In genomic region chr17:49800157-49800556, GRCm38 (mm10) we compare ENCODE assay signal across 22 mouse cellular contexts.
A peak's percentile ranks its signal among the peaks of the same experiment; 100 is the strongest.
DNase-seq lines count a peak whose midpoint lies in the region; ATAC-seq lines count a peak whose summit lies in the region.
"Had no signal": no experiment of that assay in that cellular context is flagged by ENCODE, and none has a peak within 500 bp of the region (broad histone marks: within the 10 kb centered on the region; RNA-seq: fewer than 3 reads in every experiment).

No protein-coding gene starts in this region.

- H3K9me3 ChIP-seq in kidney, embryonic 15.5 days (replicated peaks), result no peaks in the 10 kb centered on the region
- no peaks in the 10 kb centered on the region for H3K9me3 ChIP-seq in limb, embryonic 12.5 days
- H3K9me3 ChIP-seq: midbrain, embryonic 15.5 days had no signal

- H3K4me1 ChIP-seq in kidney, embryonic 15.5 days, result peaks cover 20% of the 10 kb centered on the region
- peaks cover 15% of the 10 kb centered on the region for H3K4me1 ChIP-seq in limb, embryonic 12.5 days (replicated peaks)
- H3K4me1 ChIP-seq: hindbrain, embryonic 13.5 days; midbrain, embryonic 15.5 days; neural tube, embryonic 13.5 days had no signal

- no peak overlapping the region for H3K4me3 ChIP-seq in kidney, embryonic 15.5 days (replicated peaks)
- H3K4me3 ChIP-seq in limb, embryonic 12.5 days (replicated peaks), result no peak overlapping the region
- H3K4me3 ChIP-seq: heart, adult 2 months; hindbrain, embryonic 13.5 days; midbrain, embryonic 15.5 days; myocyte; neural tube, embryonic 13.5 days had no signal

- no peaks in the 10 kb centered on the region for H3K27me3 ChIP-seq in kidney, embryonic 15.5 days
- H3K27me3 ChIP-seq in limb, embryonic 12.5 days, result no peaks in the 10 kb centered on the region
- H3K27me3 ChIP-seq: hindbrain, embryonic 13.5 days; midbrain, embryonic 15.5 days; neural tube, embryonic 13.5 days had no signal

- 0 out of 2 replicates have a peak overlapping the region, but pooled peaks have one; percentile 20 for H3K27ac ChIP-seq in kidney, embryonic 15.5 days
- peak overlapping the region; percentile 69 for H3K27ac ChIP-seq in limb, embryonic 12.5 days
- H3K27ac ChIP-seq: heart, adult 2 months; hindbrain, embryonic 13.5 days; macrophage; midbrain, embryonic 15.5 days; neural tube, embryonic 13.5 days had no signal

- peak; percentile 85 for ATAC-seq in kidney, embryonic 15.5 days (replicated peaks; ENCODE audit: low FRiP score)
- ATAC-seq in limb, embryonic 12.5 days (ENCODE audit: insufficient number of reproducible peaks, insufficient read depth, low FRiP score, low TSS enrichment, low read depth), result no peak
- ATAC-seq: forebrain, postnatal 0 days; lung, postnatal 0 days; midbrain, embryonic 15.5 days had no signal

- DNase-seq in embryo, embryonic 10 days (ENCODE audit: low spot score), result peak; percentile 25
- DNase-seq in embryo, embryonic 9.5 days (ENCODE audit: extremely low spot score), result no peak
- DNase-seq in kidney, postnatal 25 days, result no peak
- DNase-seq in embryo, embryonic 11 days, result peak; percentile 21
- DNase-seq in gastrocnemius, postnatal 4 days (ENCODE audit: low spot score in 2 of 2), result no peak
- DNase-seq: adrenal gland, postnatal 14 days; cerebellum, adult 8-10 months; forebrain, postnatal 0 days; gastrocnemius, postnatal 25 days; heart, adult 2 months; liver; retina, postnatal 1 day; thymus, adult 18-20 months; thymus, postnatal 36 days had no signal

- H3K9ac ChIP-seq in kidney, embryonic 15.5 days, result 0 out of 2 replicates have a peak overlapping the region, but pooled peaks have one; percentile 0
- H3K9ac ChIP-seq in limb, embryonic 12.5 days (replicated peaks), result no peak overlapping the region
- H3K9ac ChIP-seq: forebrain, postnatal 0 days; hindbrain, embryonic 13.5 days; midbrain, embryonic 15.5 days; neural tube, embryonic 13.5 days had no signal

- no peak overlapping the region for H3K4me2 ChIP-seq in kidney, embryonic 15.5 days
- no peak overlapping the region for H3K4me2 ChIP-seq in limb, embryonic 12.5 days
- H3K4me2 ChIP-seq: hindbrain, embryonic 13.5 days; midbrain, embryonic 15.5 days; neural tube, embryonic 13.5 days had no signal

- H3K36me3 ChIP-seq in kidney, embryonic 15.5 days, result no peaks in the 10 kb centered on the region
- no peaks in the 10 kb centered on the region for H3K36me3 ChIP-seq in limb, embryonic 12.5 days
- H3K36me3 ChIP-seq: hindbrain, embryonic 13.5 days; midbrain, embryonic 15.5 days; neural tube, embryonic 13.5 days had no signal

- 32% methylated on average over 2 of the region's 2 CpGs for WGBS in kidney, embryonic 15.5 days
- 29% methylated on average over 2 of the region's 2 CpGs for WGBS in limb, embryonic 12.5 days

Comparison
In these comparisons a context has a peak if more than half of its experiments do, and no peak if none do; other contexts are left out.
1. DNase-seq: peak in embryo, embryonic 10 days (single experiment) and embryo, embryonic 11 days (single experiment); none in embryo, embryonic 9.5 days (single experiment), kidney, postnatal 25 days (0 of 2) and gastrocnemius, postnatal 4 days (0 of 2).